ENCODE assay signal across 9 mouse cellular contexts in the genomic region with DNA sequence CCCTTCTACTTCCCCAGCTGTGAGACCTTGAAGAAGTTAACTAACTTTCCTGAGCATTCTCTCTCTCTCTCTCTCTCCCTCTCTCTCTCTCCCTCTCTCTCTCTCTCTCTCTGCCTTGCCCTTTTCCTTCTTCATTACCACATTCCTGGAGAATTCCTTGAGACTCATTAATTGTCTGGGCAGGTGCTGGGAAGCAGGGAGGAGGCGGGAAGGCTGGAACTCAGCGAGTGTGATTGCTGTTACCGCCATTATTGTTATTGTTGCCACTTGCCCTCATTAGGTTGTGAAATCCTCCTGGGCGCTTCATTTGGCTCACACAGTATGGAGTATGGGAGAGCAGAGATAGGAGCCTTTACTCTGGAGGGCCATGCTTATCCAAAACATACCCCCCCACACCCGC. TPM values are rescaled to one million over a fixed set of nuclear protein-coding genes. Genes with fewer than 3 reads are reported as not detected.
A peak's percentile ranks its signal among the peaks of the same experiment; 100 is the strongest.
DNase-seq lines count a peak whose midpoint lies in the region; ATAC-seq and TF ChIP-seq lines count a peak whose summit lies in the region.
"Had no signal": no experiment of that assay in that cellular context is flagged by ENCODE, and none has a peak within 500 bp of the region (broad histone marks: within the 10 kb centered on the region; RNA-seq: fewer than 3 reads in every experiment).

No protein-coding gene starts in this region.

- no peak overlapping the region for H3K4me3 ChIP-seq in forebrain, embryonic 14.5 days (ENCODE audit: low read depth, low read length)
- no peak overlapping the region for H3K4me3 ChIP-seq in cerebellum, adult 2 months (replicated peaks; ENCODE audit: insufficient read depth, low read depth, low read length)

- peaks cover 65% of the 10 kb centered on the region for H3K4me1 ChIP-seq in forebrain, embryonic 14.5 days (ENCODE audit: control insufficient read depth, insufficient read depth, low read length)
- H3K4me1 ChIP-seq in cerebellum, adult 2 months (ENCODE audit: control insufficient read depth, insufficient read depth, low read length), result peaks cover 24% of the 10 kb centered on the region

- peak overlapping the region; percentile 78; the same call in 1 of the 2 replicates for H3K27ac ChIP-seq in forebrain, embryonic 14.5 days (ENCODE audit: low read depth, low read length)
- H3K27ac ChIP-seq in cerebellum, adult 2 months (ENCODE audit: insufficient read depth, low read length), result no peak overlapping the region

- H3K36me3 ChIP-seq in forebrain, embryonic 14.5 days (ENCODE audit: control insufficient read depth, insufficient read depth, low read length), result no peaks in the 10 kb centered on the region

- peak; percentile 35 for DNase-seq in kidney, adult 18-20 months
- DNase-seq in kidney, adult 8-10 months, result no peak
- DNase-seq in Muller cell, postnatal 12 days (ENCODE audit: inconsistent ontology term), result peak; percentile 67
- no peak for DNase-seq in forebrain, embryonic 14.5 days (ENCODE audit: low spot score)
- no peak for DNase-seq in cerebellum, adult 2 months
- no peak for DNase-seq in spleen, postnatal 4 days (ENCODE audit: low spot score in 2 of 2)
- DNase-seq: thymus, adult 2 months had no signal

- H3K27me3 ChIP-seq in forebrain, embryonic 14.5 days (replicated peaks; ENCODE audit: control insufficient read depth, insufficient read depth, low read length), result no peaks in the 10 kb centered on the region
- H3K27me3 ChIP-seq in cerebellum, adult 2 months (ENCODE audit: control insufficient read depth, insufficient read depth, low read length), result no peaks in the 10 kb centered on the region

- WGBS in forebrain, embryonic 14.5 days, result 6% methylated on average over 5 of the region's 5 CpGs
- WGBS in cerebellum, adult 2 months, result 41% methylated on average over 5 of the region's 5 CpGs

- no peak for TF ChIP-seq POLR2A in cerebellum, adult 2 months (IDR thresholded peaks at IDR 0.05; ENCODE audit: borderline replicate concordance, insufficient read depth, low read length)

- no peak overlapping the region for H3K9ac ChIP-seq in forebrain, embryonic 14.5 days (ENCODE audit: low read length)

- TF ChIP-seq CTCF in cerebellum, adult 2 months (IDR thresholded peaks at IDR 0.05; ENCODE audit: borderline replicate concordance, insufficient read depth, low read depth, low read length), result no peak

- ATAC-seq in forebrain, embryonic 14.5 days, result no peak
- ATAC-seq in megakaryocyte progenitor cell, adult 5-6 weeks (replicated peaks; ENCODE audit: poor library complexity), result 0 out of 2 replicates have a peak, but pooled peaks have one; percentile 5
- no peak for ATAC-seq in frontal cortex, adult (ENCODE audit: low TSS enrichment)

- H3K4me2 ChIP-seq in forebrain, embryonic 14.5 days (ENCODE audit: low read length), result no peak overlapping the region

- H3K9me3 ChIP-seq in forebrain, embryonic 14.5 days (replicated peaks; ENCODE audit: control insufficient read depth, low read length), result no peaks in the 10 kb centered on the region

RNA-seq across cellular contexts. Expression of a gene that starts 8.6 kb away (rescaled TPM):
- 145 and 157 TPM in 2 replicates for polyA plus RNA-seq in forebrain, embryonic 14.5 days (2014; fragmentation: Nextera tagmentation; extraction: Ambion mirVana)
- total RNA-seq in megakaryocyte progenitor cell, adult 5-6 weeks (2015), result 88.4 and 140 TPM in 2 replicates
- 48.8 and 85.6 TPM in 2 replicates for total RNA-seq in megakaryocyte progenitor cell, adult 5-6 weeks (2017)
- 75.8 and 79.1 TPM in 2 replicates for polyA plus RNA-seq in cerebellum, adult 2 months (2012; rRNA removed)

RNA-seq across cellular contexts. Expression of a gene that starts 34.3 kb away (rescaled TPM):
- polyA plus RNA-seq in forebrain, embryonic 14.5 days (2014; fragmentation: Nextera tagmentation; extraction: Ambion mirVana), result 1.2 TPM in 2 replicates
- 106 and 111 TPM in 2 replicates for total RNA-seq in megakaryocyte progenitor cell, adult 5-6 weeks (2015)
- 178 and 215 TPM in 2 replicates for total RNA-seq in megakaryocyte progenitor cell, adult 5-6 weeks (2017)
- 0.16 and 0.25 TPM in 2 replicates for polyA plus RNA-seq in cerebellum, adult 2 months (2012; rRNA removed)

RNA-seq across cellular contexts. Expression of a gene that starts 59.7 kb away (rescaled TPM):
- polyA plus RNA-seq in forebrain, embryonic 14.5 days (2014; fragmentation: Nextera tagmentation; extraction: Ambion mirVana), result not detected in 2 replicates
- 0.17 TPM in 1 of 2 replicates, not detected in the other for total RNA-seq in megakaryocyte progenitor cell, adult 5-6 weeks (2015)
- total RNA-seq in megakaryocyte progenitor cell, adult 5-6 weeks (2017), result not detected in 2 replicates
- polyA plus RNA-seq in cerebellum, adult 2 months (2012; rRNA removed), result 0.06 and 0.08 TPM in 2 replicates

Comparison
In these comparisons a context has a peak if more than half of its experiments do, and no peak if none do; other contexts are left out.
1. DNase-seq: peak in kidney, adult 18-20 months (single experiment) and Muller cell, postnatal 12 days (single experiment); none in kidney, adult 8-10 months (0 of 2), forebrain, embryonic 14.5 days (single experiment), cerebellum, adult 2 months (0 of 2) and spleen, postnatal 4 days (0 of 2).